Mouse (Mus musculus): Measurements from ENCODE around the gene Sipa1l1.

Sipa1l1 gene

GRCm38 (mm10) chr12:82168820-82169533 is at the start of gene Sipa1l1:
Sipa1l1 (plus strand) TSS chr12:82169320.
- peak; percentile 94 to 97 for DNase-seq (ENCODE audit: low spot score in 2 of 2)

GRCm38 (mm10) chr12:82121947-82122346 is 47.2 kb upstream of the Sipa1l1 start:
- peak; percentile 38 to 49 for DNase-seq (ENCODE audit: low spot score in 2 of 2)

GRCm38 (mm10) chr12:82122450-82123249 is 46.5 kb upstream of the Sipa1l1 start:
- DNase-seq (ENCODE audit: low spot score in 2 of 2): peak; percentile 27 to 45

- DNase-seq (ENCODE audit: low spot score in 2 of 2): no peak
These were observed 42.3 kb upstream of the Sipa1l1 start for GRCm38 (mm10) chr12:82126796-82127195.

GRCm38 (mm10) chr12:82139234-82140166 is 29.6 kb upstream of the Sipa1l1 start:
- DNase-seq (ENCODE audit: low spot score in 2 of 2): no peak

- DNase-seq (ENCODE audit: low spot score in 2 of 2): no peak
These were observed 25.7 kb upstream of the Sipa1l1 start for GRCm38 (mm10) chr12:82143371-82143770.

- no peak for DNase-seq (ENCODE audit: low spot score in 2 of 2)
These were observed 23.9 kb upstream of the Sipa1l1 start for GRCm38 (mm10) chr12:82145173-82145572.

- no peak for DNase-seq (ENCODE audit: low spot score in 2 of 2)
These were observed 22.0 kb upstream of the Sipa1l1 start for GRCm38 (mm10) chr12:82147021-82147693.

- no peak for DNase-seq (ENCODE audit: low spot score in 2 of 2)
These were observed 20.7 kb upstream of the Sipa1l1 start for GRCm38 (mm10) chr12:82148328-82148930.

GRCm38 (mm10) chr12:82151019-82151418 is 18.1 kb upstream of the Sipa1l1 start:
- DNase-seq (ENCODE audit: low spot score in 2 of 2): no peak

GRCm38 (mm10) chr12:82154527-82154926 is 14.6 kb upstream of the Sipa1l1 start:
- DNase-seq (ENCODE audit: low spot score in 2 of 2): no peak

GRCm38 (mm10) chr12:82158516-82158915 is 10.6 kb upstream of the Sipa1l1 start:
- peak in 1 of 2 experiments; percentile 32 for DNase-seq (ENCODE audit: low spot score in 2 of 2)

- no peak for DNase-seq (ENCODE audit: low spot score in 2 of 2)
These were observed 9.7 kb upstream of the Sipa1l1 start for GRCm38 (mm10) chr12:82159372-82159771.

GRCm38 (mm10) chr12:82165651-82166050 is 3.5 kb upstream of the Sipa1l1 start:
- no peak for DNase-seq (ENCODE audit: low spot score in 2 of 2)

- DNase-seq (ENCODE audit: low spot score in 2 of 2): no peak
These were observed 3.0 kb upstream of the Sipa1l1 start for GRCm38 (mm10) chr12:82166101-82166571.

- peak; percentile 77 to 78 for DNase-seq (ENCODE audit: low spot score in 2 of 2)
These were observed 681 bp downstream of the Sipa1l1 start for GRCm38 (mm10) chr12:82169571-82170431.

- DNase-seq (ENCODE audit: low spot score in 2 of 2): peak in 1 of 2 experiments; percentile 27
These were observed 1.6 kb downstream of the Sipa1l1 start for GRCm38 (mm10) chr12:82170461-82171279.

- DNase-seq (ENCODE audit: low spot score in 2 of 2): peak; percentile 50 to 57
These were observed 2.5 kb downstream of the Sipa1l1 start for GRCm38 (mm10) chr12:82171591-82171990.

GRCm38 (mm10) chr12:82173623-82174022 is 4.5 kb downstream of the Sipa1l1 start:
- no peak for DNase-seq (ENCODE audit: low spot score in 2 of 2)

Data from right cerebral cortex, adult 2 months (tissue).